Mouse (Mus musculus) CH12.LX (cell line): ENCODE measurements around the gene Phf5a. TPM values are rescaled to one million over a fixed set of nuclear protein-coding genes. Genes with fewer than 3 reads are reported as not detected.
"Not testable (repeated sequence)": the region's sequence is repeated elsewhere in the genome, so short reads cannot be mapped to it uniquely, and the experiment has no call there.

Experiments used
- DNase-seq: peaks from one replicate; pipeline ENCODE4 v3.0.0-alpha.2; 2013; ENCODE audit errors: extremely low read depth
- H3K27ac ChIP-seq: 2 replicates; pipeline ENCODE4 v1.5.1; 2012; ENCODE audit warnings: low read depth, mild to moderate bottlenecking, control low read depth, moderate library complexity; ENCODE audit not compliant: insufficient read depth
- H3K27me3 ChIP-seq: replicated peaks from 2 replicates; pipeline ENCODE3; 2012; ENCODE audit warnings: inconsistent platforms
- H3K36me3 ChIP-seq, 2 experiments: replicated peaks in 1 of 2; 2 replicates each; pipeline versions ENCODE3 to v1.6.1; 2012; ENCODE audit warnings: inconsistent platforms in 1 of 2, low read length in 1 of 2, mild to moderate bottlenecking in 1 of 2, mixed read lengths in 1 of 2, moderate library complexity in 1 of 2; ENCODE audit not compliant: control insufficient read depth in 1 of 2, insufficient read depth in 1 of 2
- H3K4me1 ChIP-seq, 2 experiments: 2 replicates each; pipeline ENCODE4 v1.6.1; 2012; ENCODE audit warnings: inconsistent platforms in 1 of 2, moderate library complexity in 1 of 2; ENCODE audit not compliant: insufficient read depth in 2 of 2, control insufficient read depth in 1 of 2
- H3K4me2 ChIP-seq: 2 replicates; pipeline ENCODE4 v1.6.1; 2012; ENCODE audit warnings: low read depth, mild to moderate bottlenecking, control low read depth; ENCODE audit not compliant: poor library complexity, insufficient read depth, severe bottlenecking
- H3K4me3 ChIP-seq, 3 experiments: fragments of 150-350 bp in 1 of 3; sonication (generic) in 1 of 3; replicated peaks in 1 of 3; 2 replicates each; pipeline versions ENCODE3 to v1.5.1; 2011 to 2012; ENCODE audit warnings: low read depth in 2 of 3, low read length in 2 of 3, mild to moderate bottlenecking in 2 of 3, moderate library complexity in 2 of 3, control low read depth in 1 of 3, improper control_type of control experiment in 1 of 3, inconsistent platforms in 1 of 3, mixed read lengths in 1 of 3; ENCODE audit not compliant: poor library complexity in 1 of 3
- H3K79me2 ChIP-seq: replicated peaks from 2 replicates; pipeline ENCODE4 v1.6.1; 2012; ENCODE audit warnings: mild to moderate bottlenecking, moderate library complexity; ENCODE audit not compliant: control insufficient read depth, poor library complexity, insufficient read depth, severe bottlenecking; ENCODE audit errors: extremely low read depth
- H3K9ac ChIP-seq: 2 replicates; pipeline ENCODE4 v1.6.1; 2012; ENCODE audit warnings: low read depth, mild to moderate bottlenecking, control low read depth, moderate library complexity; ENCODE audit not compliant: insufficient read depth
- H3K9me3 ChIP-seq: replicated peaks from 2 replicates; pipeline ENCODE3; 2012; ENCODE audit warnings: low read length, inconsistent platforms, mixed read lengths
- CHD2 ChIP-seq: IDR thresholded peaks from 2 replicates; pipeline ENCODE4 v1.6.1; 2011; ENCODE audit warnings: low read length, improper control_type of control experiment
- CTCF ChIP-seq, 2 experiments: IDR thresholded peaks in 1 of 2; conservative IDR thresholded peaks in 1 of 2; 2 replicates each; pipeline ENCODE4 v1.5.1; 2011 to 2012; ENCODE audit warnings: low read depth in 2 of 2, low read length in 2 of 2, improper control_type of control experiment in 1 of 2, inconsistent platforms in 1 of 2, mild to moderate bottlenecking in 1 of 2, moderate library complexity in 1 of 2
- ELF1 ChIP-seq: IDR thresholded peaks from 2 replicates; pipeline ENCODE4 v1.6.1; 2014; ENCODE audit warnings: low read depth, mild to moderate bottlenecking, inconsistent platforms, low read length, improper control_type of control experiment
- KAT2A ChIP-seq: IDR thresholded peaks from 2 replicates; pipeline ENCODE4 v1.6.1; 2012; ENCODE audit warnings: low read length, improper control_type of control experiment, inconsistent platforms; ENCODE audit not compliant: insufficient replicate concordance
- PAX5 ChIP-seq: IDR thresholded peaks from 2 replicates; pipeline ENCODE4 v1.6.1; 2012; ENCODE audit warnings: low read length, inconsistent platforms, mixed read lengths
- POLR2A ChIP-seq: IDR thresholded peaks from 2 replicates; pipeline ENCODE4 v1.6.1; 2011; ENCODE audit warnings: low read depth, mild to moderate bottlenecking, improper control_type of control experiment, low read length
- SIN3A ChIP-seq: IDR thresholded peaks from 2 replicates; pipeline ENCODE4 v1.6.1; 2012; ENCODE audit warnings: low read length, improper control_type of control experiment, inconsistent platforms
- SMC3 ChIP-seq: IDR thresholded peaks from 2 replicates; pipeline ENCODE4 v1.6.1; 2011; ENCODE audit warnings: low read depth, low read length, improper control_type of control experiment
- TCF12 ChIP-seq: IDR thresholded peaks from 2 replicates; pipeline ENCODE4 v1.6.1; 2014; ENCODE audit warnings: low read depth, mild to moderate bottlenecking, inconsistent platforms, low read length, improper control_type of control experiment
- USF1 ChIP-seq: IDR thresholded peaks from 2 replicates; pipeline ENCODE4 v1.6.1; 2014; ENCODE audit warnings: low read depth, mild to moderate bottlenecking, inconsistent platforms, low read length, improper control_type of control experiment
- USF2 ChIP-seq: conservative IDR thresholded peaks from 2 replicates; pipeline ENCODE4 v1.6.1; 2011; ENCODE audit warnings: low read depth, low read length, improper control_type of control experiment
- ZKSCAN1 ChIP-seq: IDR thresholded peaks from 2 replicates; pipeline ENCODE4 v1.6.1; 2012; ENCODE audit warnings: low read depth, inconsistent platforms, low read length, improper control_type of control experiment, borderline replicate concordance
- ZMIZ1 ChIP-seq: IDR thresholded peaks from 2 replicates; pipeline ENCODE4 v1.6.1; 2012; ENCODE audit warnings: low read depth, mild to moderate bottlenecking, inconsistent platforms, low read length, improper control_type of control experiment
- dilution Hi-C: fragments of 300-500 bp; cut with MboI; formaldehyde crosslinking; loops from 2 replicates; pipeline ENCODE4 v1.14.3; 2020; ENCODE audit warnings: low sequenced_read_pairs; ENCODE audit not compliant: extremely low pct_unique_long_range_greater_than_20kb, extremely low pct_ligation_motif_present
- in situ Hi-C: fragments of 300-500 bp; cut with MboI; formaldehyde crosslinking; loops from 3 replicates; pipeline ENCODE4 v1.14.3; 2019; ENCODE audit warnings: low sequenced_read_pairs, low pct_ligation_motif_present, low pct_unique_long_range_greater_than_20kb, mixed read lengths
- polyA plus RNA-seq: library from polyadenylated mRNA; unstranded; fragments of >175 nt; gene quantifications from 2 replicates; pipeline ENCODE4 v1.2.1, GENCODE M21; 2012; ENCODE audit warnings: low read depth; ENCODE audit not compliant: insufficient read length
- total RNA-seq, 2 experiments: library from RNA; depleted of rRNA; stranded (reverse); fragments of 300-350 nt in 1 of 2; fragments of >200 nt in 1 of 2; gene quantifications; 2 replicates each; pipeline ENCODE4 v1.2.3; 2012 to 2014

Gene Phf5a
- total and polyA plus RNA-seq, 3 experiments = 86.3 to 177 (median 116) TPM

DNA sequence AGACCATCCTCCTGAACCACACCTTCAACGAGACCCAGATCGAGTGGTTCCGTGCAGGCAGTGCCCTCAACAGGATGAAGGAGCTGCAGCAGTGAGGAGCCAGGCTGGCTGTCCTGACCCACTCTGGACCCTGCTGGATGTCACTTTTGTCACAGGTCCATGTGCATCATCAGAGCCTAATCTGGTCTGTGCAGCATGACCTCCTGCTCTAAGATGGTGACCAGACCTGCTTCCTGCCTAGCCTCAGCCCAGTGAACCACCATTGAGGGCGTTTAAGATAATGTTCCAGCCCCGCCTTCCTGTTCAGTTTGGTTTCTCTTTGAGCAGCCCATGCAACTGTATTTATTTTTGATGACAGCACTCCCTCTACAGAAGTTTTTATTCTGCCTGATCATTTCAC, 43.0 kb upstream of the Phf5a start:
- in situ Hi-C loops (loop anchor here (25.0 kb wide), 1 partner anchor 202 kb away; no protein-coding TSS in a partner anchor), dilution Hi-C loops (no loop called here)
- Histone ChIP-seq H3K9me3 (no peaks in the 10 kb centered on the region), H3K79me2 (no peaks in the 10 kb centered on the region), H3K4me2 (no peak overlapping the region), H3K4me1 (no peaks in the 10 kb centered on the region), H3K9ac (no peak overlapping the region), H3K27me3 (no peaks in the 10 kb centered on the region), H3K27ac (no peak overlapping the region), H3K4me3 (no peak overlapping the region), H3K36me3 (peaks cover 74 to 97% of the 10 kb centered on the region in 2 experiments)
- TF ChIP-seq USF1 (no peak), ELF1 (no peak), USF2 (no peak), TCF12 (no peak), ZKSCAN1 (no peak), ZMIZ1 (no peak), POLR2A (no peak), KAT2A (no peak), SMC3 (no peak), PAX5 (no peak), SIN3A (no peak), CHD2 (no peak)
- no peak for DNase-seq

DNA sequence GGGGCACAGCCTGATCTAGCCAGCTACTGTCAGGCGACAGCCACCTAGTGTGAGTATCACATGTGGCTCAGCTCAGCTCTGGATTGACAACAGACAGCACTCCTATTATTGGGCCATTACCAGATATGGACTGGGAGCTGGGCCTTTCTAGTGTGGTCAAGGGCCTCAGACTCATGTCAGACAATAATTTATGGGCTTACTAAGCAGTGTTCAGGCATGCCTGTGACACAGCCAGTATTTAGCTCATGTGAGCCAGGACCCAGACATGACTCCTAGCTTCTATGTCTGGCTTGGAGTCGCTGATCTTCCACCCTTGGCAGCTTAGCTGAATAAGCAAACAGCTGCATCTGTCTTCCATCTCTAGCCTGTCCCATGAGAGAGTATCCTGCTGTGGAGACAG, 40.8 kb upstream of the Phf5a start:
- Histone ChIP-seq H3K27me3 (no peaks in the 10 kb centered on the region), H3K4me3 (no peak overlapping the region), H3K9me3 (no peaks in the 10 kb centered on the region), H3K79me2 (no peaks in the 10 kb centered on the region), H3K9ac (no peak overlapping the region), H3K4me1 (no peaks in the 10 kb centered on the region), H3K4me2 (no peak overlapping the region), H3K27ac (no peak overlapping the region), H3K36me3 (peaks cover 83 to 93% of the 10 kb centered on the region in 2 experiments)
- dilution Hi-C loops = no loop called here
- in situ Hi-C loops = loop anchor here (25.0 kb wide), 1 partner anchor 200 kb away; no protein-coding TSS in a partner anchor
- DNase-seq = no peak
- TF ChIP-seq POLR2A (peak; percentile 31; the same call in 1 of the 2 replicates), SMC3 (no peak)
- TF ChIP-seq, all 38 proteins: peak for 1

GRCm38 (mm10) chr15:81908767-81909166, 37.1 kb upstream of the Phf5a start:
- DNase-seq, dilution Hi-C loops, H3K4me2 ChIP-seq, H3K4me3 ChIP-seq, H3K79me2 ChIP-seq, H3K9ac ChIP-seq, H3K27ac ChIP-seq: not testable (repeated sequence)
- in situ Hi-C loops = loop anchor here (25.0 kb wide), 1 partner anchor 196 kb away; no protein-coding TSS in a partner anchor
- TF ChIP-seq CTCF (conservative IDR thresholded peaks at IDR 0.05 in 1 of 2, IDR thresholded peaks at IDR 0.05 in 1 of 2; ENCODE audit: low read depth in 2 of 2, low read length in 2 of 2) = peak in 1 of 2 experiments; percentile 21; a peak in 1 of 4 replicates
- TF ChIP-seq, all 38 proteins: peak for 1; not testable (repeated sequence) for 37
- H3K4me1 ChIP-seq, H3K27me3 ChIP-seq, H3K9me3 ChIP-seq: not testable (repeated sequence)
- peaks cover 79 to 94% of the 10 kb centered on the region in 2 experiments for H3K36me3 ChIP-seq
